Mouse (Mus musculus) heart, adult 2 months (tissue): ENCODE results near the gene Ufl1.

Experiments used
- CTCF ChIP-seq: fragments of 200-600 bp; IDR thresholded peaks from 2 replicates; pipeline ENCODE4 v1.8.1; 2022; ENCODE audit warnings: antibody characterized with exemption, mild to moderate bottlenecking, moderate library complexity
- POLR2A ChIP-seq: fragments of 200-500 bp; IDR thresholded peaks from 2 replicates; pipeline ENCODE4 v1.6.1; 2011; ENCODE audit warnings: mild to moderate bottlenecking, low read depth, low read length, control low read depth; ENCODE audit not compliant: insufficient read depth

GRCm38 (mm10) chr4:25280938-25281670, 517 bp downstream of the Ufl1 start:
- peak; percentile 58 for TF ChIP-seq CTCF
- no peak for TF ChIP-seq POLR2A
